Mouse (Mus musculus): ENCODE measurements around the gene Lypla2. TPM values are rescaled to one million over a fixed set of nuclear protein-coding genes. Genes with fewer than 3 reads are reported as not detected.

Lypla2 gene
- polyA plus RNA-seq, 1 experiment from 2014 or later, result 201 TPM

DNA sequence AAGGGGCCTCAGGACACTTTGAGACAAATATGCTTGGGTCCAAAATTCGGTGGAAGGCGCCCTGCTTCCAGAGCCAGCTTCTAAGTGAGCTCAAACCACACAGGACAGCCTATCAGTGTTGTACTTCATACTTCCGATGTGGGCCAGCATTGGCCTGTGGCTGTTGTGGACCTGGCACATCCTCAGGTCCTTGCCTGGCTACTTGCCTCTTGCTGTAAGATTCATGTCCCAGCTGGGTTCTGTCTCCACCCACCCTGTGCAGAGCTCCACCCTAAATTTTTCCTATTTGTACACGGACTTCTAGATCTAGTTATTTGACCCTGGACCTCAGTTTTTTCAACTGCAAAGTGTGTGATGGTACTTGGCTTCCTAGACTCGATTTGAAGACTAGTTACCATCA, 36.9 kb downstream of the Lypla2 start:
- Histone ChIP-seq H3K4me2 (ENCODE audit: low read length) (no peak overlapping the region), H3K9ac (replicated peaks; ENCODE audit: low read length) (no peak overlapping the region), H3K4me1 (ENCODE audit: control insufficient read depth, insufficient read depth, low read length) (no peaks in the 10 kb centered on the region), H3K4me3 (replicated peaks; ENCODE audit: low read depth, low read length) (no peak overlapping the region), H3K36me3 (ENCODE audit: control insufficient read depth, insufficient read depth, low read length) (peaks cover 56% of the 10 kb centered on the region), H3K27ac (replicated peaks; ENCODE audit: low read depth, low read length) (no peak overlapping the region), H3K27me3 (ENCODE audit: control insufficient read depth, insufficient read depth, low read length) (no peaks in the 10 kb centered on the region), H3K9me3 (ENCODE audit: control insufficient read depth, low read length) (no peaks in the 10 kb centered on the region)
- WGBS, result 62% methylated on average over 5 of the region's 5 CpGs
- no peak for DNase-seq
- no peak for ATAC-seq (ENCODE audit: low FRiP score, low TSS enrichment)

DNA sequence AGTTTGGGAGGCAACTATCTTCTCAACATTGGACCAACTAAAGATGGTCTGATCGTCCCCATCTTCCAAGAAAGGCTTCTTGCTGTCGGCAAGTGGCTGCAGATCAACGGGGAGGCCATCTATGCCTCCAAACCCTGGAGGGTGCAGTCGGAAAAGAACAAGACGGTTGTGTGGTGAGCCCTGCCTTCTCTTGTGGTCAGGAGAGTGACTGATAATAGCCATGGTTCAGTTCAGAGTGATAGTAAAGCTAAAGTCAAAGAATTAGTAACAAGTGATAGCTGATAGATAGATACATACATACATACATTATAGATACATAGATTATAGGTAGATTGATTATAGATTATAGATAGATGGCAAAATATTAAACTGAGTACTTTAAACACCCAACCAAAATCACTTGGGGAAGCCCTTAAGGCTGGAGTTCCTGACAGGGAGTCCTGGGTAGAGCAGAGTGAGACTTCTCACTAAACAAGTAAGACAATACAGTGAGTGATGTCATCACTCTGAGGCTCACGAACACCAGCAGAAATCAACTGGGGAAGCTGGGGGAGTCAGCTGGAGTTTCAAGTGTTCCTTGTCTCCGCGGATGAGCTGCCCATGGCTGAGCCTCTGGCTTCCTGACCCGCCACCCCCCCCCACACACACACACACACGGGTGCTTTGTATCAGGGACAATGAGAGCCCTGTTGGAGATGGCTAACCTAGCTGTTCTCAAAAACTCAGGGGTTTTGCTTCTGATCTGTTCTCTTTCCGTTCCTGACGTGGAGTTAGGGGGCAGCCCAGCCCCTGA, 37.5 kb downstream of the Lypla2 start:
- ATAC-seq (ENCODE audit: low FRiP score, low TSS enrichment) (no peak), DNase-seq (no peak)
- H3K27ac ChIP-seq (replicated peaks; ENCODE audit: low read depth, low read length), result no peak overlapping the region
- WGBS, result 46% methylated on average over 12 of the region's 12 CpGs
- no peaks in the 10 kb centered on the region for H3K9me3 ChIP-seq (ENCODE audit: control insufficient read depth, low read length)
- no peak overlapping the region for H3K4me3 ChIP-seq (replicated peaks; ENCODE audit: low read depth, low read length)
- no peak overlapping the region for H3K4me2 ChIP-seq (ENCODE audit: low read length)
- H3K27me3 ChIP-seq (ENCODE audit: control insufficient read depth, insufficient read depth, low read length), result no peaks in the 10 kb centered on the region
- H3K9ac ChIP-seq (replicated peaks; ENCODE audit: low read length), result no peak overlapping the region
- H3K36me3 ChIP-seq (ENCODE audit: control insufficient read depth, insufficient read depth, low read length), result peaks cover 60% of the 10 kb centered on the region
- H3K4me1 ChIP-seq (ENCODE audit: control insufficient read depth, insufficient read depth, low read length), result no peaks in the 10 kb centered on the region

DNA sequence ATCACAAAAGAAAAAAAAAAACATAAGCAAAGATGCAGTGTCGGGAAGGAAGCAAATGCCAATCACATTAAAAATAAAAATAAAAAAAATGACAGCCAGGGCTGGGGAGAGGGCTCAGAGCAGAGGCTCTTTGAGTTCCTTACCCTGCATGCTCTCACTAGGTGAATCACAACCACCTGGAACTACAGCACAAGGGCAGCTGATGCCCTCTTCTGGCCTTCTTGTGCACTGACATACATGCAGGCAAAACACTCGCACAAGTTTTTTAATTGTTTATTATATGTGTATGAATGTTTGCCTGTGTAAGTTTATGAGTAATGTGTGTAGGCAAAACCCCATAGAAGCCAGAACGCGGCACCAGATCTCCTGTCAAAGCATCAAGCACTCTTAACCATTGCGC, 40.6 kb downstream of the Lypla2 start:
- H3K4me2 ChIP-seq (ENCODE audit: low read length), result no peak overlapping the region
- no peaks in the 10 kb centered on the region for H3K4me1 ChIP-seq (ENCODE audit: control insufficient read depth, insufficient read depth, low read length)
- peak; percentile 61 for DNase-seq
- H3K27ac ChIP-seq (replicated peaks; ENCODE audit: low read depth, low read length), result no peak overlapping the region
- no peaks in the 10 kb centered on the region for H3K9me3 ChIP-seq (ENCODE audit: control insufficient read depth, low read length)
- H3K9ac ChIP-seq (replicated peaks; ENCODE audit: low read length), result no peak overlapping the region
- no peak overlapping the region for H3K4me3 ChIP-seq (replicated peaks; ENCODE audit: low read depth, low read length)
- 65% methylated on average over 5 of the region's 5 CpGs for WGBS
- H3K27me3 ChIP-seq (ENCODE audit: control insufficient read depth, insufficient read depth, low read length), result no peaks in the 10 kb centered on the region
- peaks cover 49% of the 10 kb centered on the region for H3K36me3 ChIP-seq (ENCODE audit: control insufficient read depth, insufficient read depth, low read length)
- no peak for ATAC-seq (ENCODE audit: low FRiP score, low TSS enrichment)

DNA sequence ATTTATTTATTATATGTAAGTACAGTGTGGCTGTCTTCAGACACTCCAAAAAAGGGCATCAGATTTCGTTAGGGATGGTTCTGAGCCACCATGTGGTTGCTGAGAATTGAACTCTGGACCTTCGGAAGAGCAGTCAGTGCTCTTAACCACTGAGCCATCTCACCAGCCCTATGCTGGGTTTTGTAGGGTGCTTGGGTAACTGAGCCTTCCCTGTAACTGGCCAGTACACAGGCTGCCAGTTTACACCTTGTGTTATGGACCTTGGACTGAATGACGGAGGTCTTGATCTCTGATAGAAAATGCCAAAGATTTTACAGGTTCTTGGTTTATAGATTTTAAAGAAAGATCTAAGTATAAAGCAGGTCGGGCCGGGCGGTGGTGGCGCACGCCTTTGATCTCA, 42.2 kb downstream of the Lypla2 start:
- ATAC-seq (ENCODE audit: low FRiP score, low TSS enrichment) (no peak), DNase-seq (no peak)
- H3K4me3 ChIP-seq (replicated peaks; ENCODE audit: low read depth, low read length), result no peak overlapping the region
- no peak overlapping the region for H3K27ac ChIP-seq (replicated peaks; ENCODE audit: low read depth, low read length)
- H3K9me3 ChIP-seq (ENCODE audit: control insufficient read depth, low read length), result no peaks in the 10 kb centered on the region
- H3K27me3 ChIP-seq (ENCODE audit: control insufficient read depth, insufficient read depth, low read length), result no peaks in the 10 kb centered on the region
- WGBS, result 97% methylated on average over 8 of the region's 8 CpGs
- H3K4me1 ChIP-seq (ENCODE audit: control insufficient read depth, insufficient read depth, low read length), result no peaks in the 10 kb centered on the region
- H3K4me2 ChIP-seq (ENCODE audit: low read length), result no peak overlapping the region
- H3K9ac ChIP-seq (replicated peaks; ENCODE audit: low read length), result no peak overlapping the region
- H3K36me3 ChIP-seq (ENCODE audit: control insufficient read depth, insufficient read depth, low read length), result peaks cover 50% of the 10 kb centered on the region

DNA sequence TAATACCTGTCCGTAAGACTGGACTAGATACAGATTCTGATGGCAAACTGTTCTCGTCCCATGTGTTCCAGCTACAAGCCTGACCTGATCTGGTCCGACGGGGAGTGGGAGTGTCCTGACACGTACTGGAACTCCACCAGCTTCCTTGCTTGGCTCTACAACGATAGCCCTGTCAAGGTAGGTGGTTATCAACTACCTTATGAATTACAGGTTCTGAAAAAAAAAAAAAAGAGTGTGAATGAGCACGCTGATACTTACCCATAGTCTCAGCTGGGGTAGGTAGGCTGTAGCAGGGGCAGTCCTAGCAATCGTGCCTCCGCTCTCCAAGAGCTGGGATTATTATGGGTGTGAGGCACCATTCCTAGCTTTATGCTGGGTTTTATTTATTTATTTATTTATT, 42.6 kb downstream of the Lypla2 start:
- Histone ChIP-seq H3K27ac (replicated peaks; ENCODE audit: low read depth, low read length) (no peak overlapping the region), H3K36me3 (ENCODE audit: control insufficient read depth, insufficient read depth, low read length) (peaks cover 47% of the 10 kb centered on the region), H3K4me3 (replicated peaks; ENCODE audit: low read depth, low read length) (no peak overlapping the region), H3K27me3 (ENCODE audit: control insufficient read depth, insufficient read depth, low read length) (no peaks in the 10 kb centered on the region), H3K4me2 (ENCODE audit: low read length) (no peak overlapping the region), H3K4me1 (ENCODE audit: control insufficient read depth, insufficient read depth, low read length) (no peaks in the 10 kb centered on the region), H3K9me3 (ENCODE audit: control insufficient read depth, low read length) (no peaks in the 10 kb centered on the region), H3K9ac (replicated peaks; ENCODE audit: low read length) (no peak overlapping the region)
- 93% methylated on average over 9 of the region's 9 CpGs for WGBS
- ATAC-seq (ENCODE audit: low FRiP score, low TSS enrichment), result no peak
- DNase-seq, result no peak

DNA sequence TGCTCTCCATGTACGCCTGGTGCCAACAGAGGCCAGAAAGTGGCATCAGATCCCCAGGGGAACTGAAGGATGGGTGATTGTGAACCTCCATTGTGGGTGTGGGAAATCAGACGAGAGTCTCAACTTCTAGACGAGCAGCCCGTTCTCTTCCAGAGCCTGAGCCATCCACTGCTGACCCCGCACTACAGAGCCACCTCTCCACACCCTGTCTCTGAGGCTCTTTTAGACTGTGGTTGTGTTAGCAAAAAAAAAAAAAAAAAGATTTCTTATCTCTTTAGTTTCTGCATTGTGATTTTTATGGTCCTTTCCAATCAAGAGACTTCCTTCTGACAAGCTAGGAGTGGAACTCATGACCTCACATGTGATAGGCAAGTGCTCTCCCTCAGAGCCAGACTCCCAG, 43.0 kb downstream of the Lypla2 start:
- no peak overlapping the region for H3K27ac ChIP-seq (replicated peaks; ENCODE audit: low read depth, low read length)
- 96% methylated on average over 5 of the region's 5 CpGs for WGBS
- H3K9me3 ChIP-seq (ENCODE audit: control insufficient read depth, low read length), result no peaks in the 10 kb centered on the region
- peaks cover 43% of the 10 kb centered on the region for H3K36me3 ChIP-seq (ENCODE audit: control insufficient read depth, insufficient read depth, low read length)
- no peak overlapping the region for H3K4me2 ChIP-seq (ENCODE audit: low read length)
- H3K4me1 ChIP-seq (ENCODE audit: control insufficient read depth, insufficient read depth, low read length), result no peaks in the 10 kb centered on the region
- ATAC-seq (ENCODE audit: low FRiP score, low TSS enrichment) (no peak), DNase-seq (no peak)
- H3K9ac ChIP-seq (replicated peaks; ENCODE audit: low read length), result no peak overlapping the region
- H3K27me3 ChIP-seq (ENCODE audit: control insufficient read depth, insufficient read depth, low read length), result no peaks in the 10 kb centered on the region
- H3K4me3 ChIP-seq (replicated peaks; ENCODE audit: low read depth, low read length), result no peak overlapping the region

DNA sequence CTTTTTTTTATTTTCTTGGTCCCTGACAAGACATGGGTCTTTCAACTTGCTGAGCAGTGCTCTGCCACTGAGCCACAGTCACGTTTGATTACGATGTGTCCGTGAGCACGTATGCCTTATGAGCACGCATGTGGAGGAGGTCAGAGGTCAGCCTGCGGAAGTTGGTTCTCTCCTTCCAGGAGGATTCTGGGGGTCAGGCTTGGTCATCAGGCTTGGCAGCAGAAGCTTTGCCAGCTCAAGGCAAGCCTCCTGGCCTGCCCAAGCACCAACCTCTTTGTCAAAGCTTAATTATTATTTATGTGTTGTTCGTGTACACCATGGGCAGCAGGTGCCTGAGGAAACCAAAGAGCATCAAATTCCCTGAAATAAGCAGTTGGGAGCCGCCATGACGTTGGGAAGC, 44.0 kb downstream of the Lypla2 start:
- DNase-seq, result no peak
- H3K9me3 ChIP-seq (ENCODE audit: control insufficient read depth, low read length), result no peaks in the 10 kb centered on the region
- WGBS, result 88% methylated on average over 9 of the region's 9 CpGs
- H3K27ac ChIP-seq (replicated peaks; ENCODE audit: low read depth, low read length), result no peak overlapping the region
- no peak overlapping the region for H3K4me2 ChIP-seq (ENCODE audit: low read length)
- no peak overlapping the region for H3K9ac ChIP-seq (replicated peaks; ENCODE audit: low read length)
- ATAC-seq (ENCODE audit: low FRiP score, low TSS enrichment), result no peak
- H3K36me3 ChIP-seq (ENCODE audit: control insufficient read depth, insufficient read depth, low read length), result peaks cover 38% of the 10 kb centered on the region
- no peaks in the 10 kb centered on the region for H3K27me3 ChIP-seq (ENCODE audit: control insufficient read depth, insufficient read depth, low read length)
- no peak overlapping the region for H3K4me3 ChIP-seq (replicated peaks; ENCODE audit: low read depth, low read length)
- no peaks in the 10 kb centered on the region for H3K4me1 ChIP-seq (ENCODE audit: control insufficient read depth, insufficient read depth, low read length)

DNA sequence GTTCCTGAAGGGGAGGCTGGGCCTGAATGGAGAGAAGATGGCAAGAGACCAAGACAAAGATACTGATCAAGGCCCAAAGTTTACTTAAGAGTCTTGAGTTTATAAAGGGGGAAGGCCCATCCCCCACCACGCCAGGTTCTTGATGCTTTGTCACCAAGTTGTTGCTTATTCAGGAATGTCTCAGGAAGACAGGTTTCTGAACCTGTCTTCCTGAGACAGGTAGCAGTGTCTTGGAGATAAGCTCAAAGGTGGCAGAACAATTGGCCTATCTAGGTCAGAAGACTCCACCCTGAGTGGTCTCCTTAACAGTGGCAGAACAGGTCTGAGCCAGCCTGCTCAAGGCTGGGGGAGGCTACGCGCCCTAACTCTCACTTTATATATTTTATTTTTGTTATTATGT, 45.6 kb downstream of the Lypla2 start:
- ATAC-seq (ENCODE audit: low FRiP score, low TSS enrichment) (no peak), DNase-seq (no peak)
- 87% methylated on average over 3 of the region's 3 CpGs for WGBS
- Histone ChIP-seq H3K9ac (replicated peaks; ENCODE audit: low read length) (no peak overlapping the region), H3K4me3 (replicated peaks; ENCODE audit: low read depth, low read length) (no peak overlapping the region), H3K36me3 (ENCODE audit: control insufficient read depth, insufficient read depth, low read length) (peaks cover 35% of the 10 kb centered on the region), H3K4me1 (ENCODE audit: control insufficient read depth, insufficient read depth, low read length) (peaks cover 5% of the 10 kb centered on the region), H3K9me3 (ENCODE audit: control insufficient read depth, low read length) (no peaks in the 10 kb centered on the region), H3K27me3 (ENCODE audit: control insufficient read depth, insufficient read depth, low read length) (no peaks in the 10 kb centered on the region), H3K4me2 (ENCODE audit: low read length) (no peak overlapping the region), H3K27ac (replicated peaks; ENCODE audit: low read depth, low read length) (no peak overlapping the region)

DNA sequence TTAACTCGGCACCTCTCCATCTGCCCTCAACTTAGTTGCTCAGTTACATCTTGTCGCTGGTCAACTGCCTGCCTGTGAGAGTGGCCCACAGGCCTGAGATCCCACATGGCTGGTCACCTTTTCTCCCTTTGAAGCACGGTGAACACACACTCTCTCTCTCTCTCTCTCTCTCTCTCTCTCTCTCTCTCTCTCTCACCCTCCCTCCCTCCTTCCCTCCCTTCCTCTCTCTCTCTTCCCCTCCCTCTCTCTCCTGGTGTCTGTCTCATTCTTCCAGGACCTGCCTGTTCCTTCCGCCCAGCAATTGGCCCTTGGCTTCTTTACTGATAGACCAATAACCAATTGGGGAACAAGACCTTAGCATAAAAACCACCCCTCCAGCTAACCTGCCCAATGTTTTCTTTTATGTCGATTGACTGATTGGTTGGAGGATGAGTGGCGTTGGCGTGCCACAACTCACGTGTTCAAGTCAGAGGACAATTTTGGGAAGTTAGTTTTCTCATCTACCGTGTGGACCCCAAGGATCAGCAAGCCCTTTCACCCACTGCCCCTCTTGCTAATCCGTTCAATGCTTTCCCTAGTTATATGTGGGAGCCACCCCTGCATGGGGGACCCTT, 46.1 kb downstream of the Lypla2 start:
- 90% methylated on average over 10 of the region's 10 CpGs for WGBS

More for the DNA sequence above, 46.1 kb downstream of the Lypla2 start:
- Histone ChIP-seq H3K9me3 (ENCODE audit: control insufficient read depth, low read length) (no peaks in the 10 kb centered on the region), H3K9ac (replicated peaks; ENCODE audit: low read length) (no peak overlapping the region), H3K4me1 (ENCODE audit: control insufficient read depth, insufficient read depth, low read length) (peaks cover 8% of the 10 kb centered on the region), H3K27me3 (ENCODE audit: control insufficient read depth, insufficient read depth, low read length) (no peaks in the 10 kb centered on the region), H3K4me2 (ENCODE audit: low read length) (no peak overlapping the region), H3K36me3 (ENCODE audit: control insufficient read depth, insufficient read depth, low read length) (peaks cover 34% of the 10 kb centered on the region), H3K4me3 (replicated peaks; ENCODE audit: low read depth, low read length) (no peak overlapping the region), H3K27ac (replicated peaks; ENCODE audit: low read depth, low read length) (no peak overlapping the region)
- DNase-seq (no peak), ATAC-seq (ENCODE audit: low FRiP score, low TSS enrichment) (no peak)

All from midbrain, embryonic 14.5 days (tissue).